Comparison of ENCODE assay signal across 23 mouse cellular contexts in the genomic region with DNA sequence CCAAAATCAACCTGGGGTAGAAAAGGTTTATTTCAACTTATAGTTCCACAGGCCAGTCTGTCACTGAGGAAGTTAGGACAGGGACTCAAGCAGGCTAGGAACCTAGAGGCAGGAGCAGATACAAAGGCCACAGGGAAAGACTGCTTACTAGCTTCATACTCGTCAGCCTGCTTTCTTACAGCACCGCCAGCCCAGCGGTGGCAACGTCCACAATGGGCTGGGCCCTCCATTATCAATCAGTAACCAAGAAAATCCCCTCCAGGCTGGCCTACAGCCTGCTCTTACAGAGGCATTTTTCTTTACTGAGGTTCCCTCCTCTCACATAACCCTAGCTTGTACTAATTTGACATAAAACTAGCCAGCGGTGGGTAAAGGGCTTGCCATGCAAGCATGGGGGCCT.
DNase-seq lines count a peak whose midpoint lies in the region; ATAC-seq and TF ChIP-seq lines count a peak whose summit lies in the region.
"Had no signal": no experiment of that assay in that cellular context is flagged by ENCODE, and none has a peak within 500 bp of the region (broad histone marks: within the 10 kb centered on the region; RNA-seq: fewer than 3 reads in every experiment).

No protein-coding gene starts in this region.

- H3K27me3 ChIP-seq in hindbrain, embryonic 10.5 days (ENCODE audit: insufficient read depth, poor library complexity, severe bottlenecking) = peaks cover 3% of the 10 kb centered on the region; the same call in 1 of the 2 replicates
- H3K27me3 ChIP-seq in hindbrain, embryonic 14.5 days (ENCODE audit: control insufficient read depth, insufficient read depth, low read length) = no peaks in the 10 kb centered on the region
- H3K27me3 ChIP-seq in liver, postnatal 0 days (ENCODE audit: insufficient read depth, low read length) = no peaks in the 10 kb centered on the region
- 0 out of 2 replicates have a peak, but pooled peaks cover 3% of the 10 kb centered on the region for H3K27me3 ChIP-seq in liver, embryonic 11.5 days (replicated peaks; ENCODE audit: control insufficient read depth, insufficient read depth, low read length)
- H3K27me3 ChIP-seq in stomach, postnatal 0 days (ENCODE audit: control insufficient read depth, insufficient read depth, low read length) = no peaks in the 10 kb centered on the region
- H3K27me3 ChIP-seq: forebrain, embryonic 15.5 days; heart, embryonic 13.5 days; hindbrain, embryonic 13.5 days; lung, embryonic 15.5 days; neural tube, embryonic 13.5 days had no signal

- 0 out of 2 replicates have a peak overlapping the region, but pooled peaks have one; percentile 5 for H3K27ac ChIP-seq in hindbrain, embryonic 10.5 days
- H3K27ac ChIP-seq in hindbrain, embryonic 14.5 days = no peak overlapping the region
- H3K27ac ChIP-seq in liver, postnatal 0 days (ENCODE audit: low read depth) = no peak overlapping the region
- no peak overlapping the region for H3K27ac ChIP-seq in liver, embryonic 11.5 days (ENCODE audit: low read depth, low read length)
- H3K27ac ChIP-seq in stomach, postnatal 0 days (replicated peaks) = no peak overlapping the region
- H3K27ac ChIP-seq: forebrain, embryonic 15.5 days; heart, adult 2 months; heart, embryonic 13.5 days; hindbrain, embryonic 13.5 days; limb, embryonic 10.5 days; lung, embryonic 15.5 days; neural tube, embryonic 13.5 days had no signal

- no peak overlapping the region for H3K4me2 ChIP-seq in hindbrain, embryonic 14.5 days (replicated peaks)
- no peak overlapping the region for H3K4me2 ChIP-seq in liver, postnatal 0 days (ENCODE audit: low read depth, low read length)
- H3K4me2 ChIP-seq in liver, embryonic 11.5 days = no peak overlapping the region
- no peak overlapping the region for H3K4me2 ChIP-seq in stomach, postnatal 0 days (replicated peaks; ENCODE audit: low read depth)
- H3K4me2 ChIP-seq: forebrain, embryonic 15.5 days; heart, embryonic 13.5 days; hindbrain, embryonic 13.5 days; lung, embryonic 15.5 days; neural tube, embryonic 13.5 days had no signal

- H3K9me3 ChIP-seq in hindbrain, embryonic 10.5 days = no peaks in the 10 kb centered on the region
- H3K9me3 ChIP-seq in hindbrain, embryonic 14.5 days (ENCODE audit: control insufficient read depth, low read length) = no peaks in the 10 kb centered on the region
- no peaks in the 10 kb centered on the region for H3K9me3 ChIP-seq in liver, postnatal 0 days (ENCODE audit: low read length)
- no peaks in the 10 kb centered on the region for H3K9me3 ChIP-seq in liver, embryonic 11.5 days (ENCODE audit: control insufficient read depth, low read length)
- H3K9me3 ChIP-seq in stomach, postnatal 0 days (ENCODE audit: control insufficient read depth, low read length) = no peaks in the 10 kb centered on the region
- H3K9me3 ChIP-seq: forebrain, embryonic 15.5 days; heart, embryonic 13.5 days; hindbrain, embryonic 13.5 days; limb, embryonic 10.5 days; lung, embryonic 15.5 days; neural tube, embryonic 13.5 days had no signal

- H3K4me3 ChIP-seq in hindbrain, embryonic 10.5 days = no peak overlapping the region
- H3K4me3 ChIP-seq in hindbrain, embryonic 14.5 days (replicated peaks; ENCODE audit: low read length) = no peak overlapping the region
- no peak overlapping the region for H3K4me3 ChIP-seq in liver, postnatal 0 days (ENCODE audit: low read depth, low read length)
- H3K4me3 ChIP-seq in liver, embryonic 11.5 days (ENCODE audit: low read depth, low read length) = no peak overlapping the region
- H3K4me3 ChIP-seq in stomach, postnatal 0 days (ENCODE audit: low read depth, low read length) = no peak overlapping the region
- H3K4me3 ChIP-seq: forebrain, embryonic 15.5 days; heart, adult 2 months; heart, embryonic 13.5 days; hindbrain, embryonic 13.5 days; limb, embryonic 10.5 days; lung, embryonic 15.5 days; myocyte; neural tube, embryonic 13.5 days had no signal

- no peak for TF ChIP-seq CTCF in liver, postnatal 0 days (IDR thresholded peaks at IDR 0.05; ENCODE audit: low read depth)
- no peak for TF ChIP-seq CTCF in stomach, postnatal 0 days (IDR thresholded peaks at IDR 0.05; ENCODE audit: low read depth)

- no peaks in the 10 kb centered on the region for H3K36me3 ChIP-seq in hindbrain, embryonic 10.5 days
- no peaks in the 10 kb centered on the region for H3K36me3 ChIP-seq in hindbrain, embryonic 14.5 days (replicated peaks; ENCODE audit: control insufficient read depth, insufficient read depth)
- no peaks in the 10 kb centered on the region for H3K36me3 ChIP-seq in liver, postnatal 0 days (replicated peaks; ENCODE audit: insufficient read depth, low read length)
- H3K36me3 ChIP-seq in liver, embryonic 11.5 days (ENCODE audit: control insufficient read depth, insufficient read depth, low read length) = no peaks in the 10 kb centered on the region
- H3K36me3 ChIP-seq in stomach, postnatal 0 days (ENCODE audit: control insufficient read depth, insufficient read depth, low read length) = no peaks in the 10 kb centered on the region
- H3K36me3 ChIP-seq: forebrain, embryonic 15.5 days; heart, embryonic 13.5 days; hindbrain, embryonic 13.5 days; limb, embryonic 10.5 days; lung, embryonic 15.5 days; neural tube, embryonic 13.5 days had no signal

- ATAC-seq in hindbrain, embryonic 14.5 days (ENCODE audit: low FRiP score) = no peak
- peak; percentile 21; the same call in 1 of the 2 replicates for ATAC-seq in liver, postnatal 0 days
- ATAC-seq in liver, embryonic 11.5 days (replicated peaks; ENCODE audit: low FRiP score) = no peak
- ATAC-seq in stomach, postnatal 0 days (ENCODE audit: low FRiP score, low TSS enrichment) = no peak
- ATAC-seq: forebrain, embryonic 15.5 days; inflammation-experienced regulatory T-cells, adult 6 months; midbrain, embryonic 16.5 days had no signal

- H3K4me1 ChIP-seq in hindbrain, embryonic 10.5 days (replicated peaks) = peaks cover 45% of the 10 kb centered on the region
- peaks cover 14% of the 10 kb centered on the region for H3K4me1 ChIP-seq in hindbrain, embryonic 14.5 days (replicated peaks; ENCODE audit: control insufficient read depth, insufficient read depth, low read length)
- H3K4me1 ChIP-seq in liver, postnatal 0 days (ENCODE audit: insufficient read depth) = peaks cover 29% of the 10 kb centered on the region
- H3K4me1 ChIP-seq in liver, embryonic 11.5 days (replicated peaks; ENCODE audit: control insufficient read depth, insufficient read depth, low read length) = peaks cover 8% of the 10 kb centered on the region; the same call in 1 of the 2 replicates
- peaks cover 7% of the 10 kb centered on the region; the same call in 1 of the 2 replicates for H3K4me1 ChIP-seq in stomach, postnatal 0 days (replicated peaks; ENCODE audit: control insufficient read depth, insufficient read depth)

- no peak overlapping the region for H3K9ac ChIP-seq in hindbrain, embryonic 14.5 days
- H3K9ac ChIP-seq in liver, postnatal 0 days (replicated peaks) = no peak overlapping the region
- no peak overlapping the region for H3K9ac ChIP-seq in liver, embryonic 11.5 days (ENCODE audit: low read depth, low read length)
- H3K9ac ChIP-seq in stomach, postnatal 0 days (ENCODE audit: low read length) = no peak overlapping the region
- H3K9ac ChIP-seq: forebrain, embryonic 15.5 days; heart, embryonic 13.5 days; hindbrain, embryonic 13.5 days; lung, embryonic 15.5 days; neural tube, embryonic 13.5 days had no signal

- TF ChIP-seq EP300 in liver, postnatal 0 days (IDR thresholded peaks at IDR 0.05; ENCODE audit: low read depth) = no peak
- no peak for TF ChIP-seq EP300 in stomach, postnatal 0 days (optimal IDR thresholded peaks at IDR 0.05)

- 62% methylated on average over 5 of the region's 5 CpGs for WGBS in hindbrain, embryonic 10.5 days
- WGBS in hindbrain, embryonic 14.5 days = 51% methylated on average over 5 of the region's 5 CpGs
- 47% methylated on average over 5 of the region's 5 CpGs for WGBS in liver, postnatal 0 days (ENCODE audit: insufficient replicate concordance)
- 64% methylated on average over 5 of the region's 5 CpGs for WGBS in liver, embryonic 11.5 days
- 58% methylated on average over 5 of the region's 5 CpGs for WGBS in stomach, postnatal 0 days

- no peak for DNase-seq in hindbrain, embryonic 10.5 days (ENCODE audit: low spot score)
- DNase-seq in hindbrain, embryonic 14.5 days (ENCODE audit: low spot score) = no peak
- DNase-seq in liver, postnatal 0 days = no peak
- no peak for DNase-seq in liver, embryonic 11.5 days (ENCODE audit: low spot score)
- DNase-seq in kidney, adult 9 months = peak; percentile 84
- peak; percentile 32 for DNase-seq in stomach, postnatal 0 days (ENCODE audit: low spot score)
- no peak for DNase-seq in right cerebral cortex, postnatal 36 days (ENCODE audit: low spot score in 2 of 2)
- DNase-seq in embryo, embryonic 11 days = no peak
- DNase-seq: adrenal gland, postnatal 36 days; cerebellum, adult 9-10 months; gastrocnemius, postnatal 14 days; heart, adult 2 months; retina, postnatal 1 day; thymus, postnatal 14 days had no signal

Comparison
In these comparisons a context has a peak if more than half of its experiments do, and no peak if none do; other contexts are left out.
1. DNase-seq: peak in kidney, adult 9 months (single experiment) and stomach, postnatal 0 days (single experiment); none in hindbrain, embryonic 10.5 days (single experiment), hindbrain, embryonic 14.5 days (single experiment), liver, postnatal 0 days (single experiment), liver, embryonic 11.5 days (single experiment), right cerebral cortex, postnatal 36 days (0 of 2) and embryo, embryonic 11 days (single experiment).